Mouse (Mus musculus): ENCODE results near the gene Hrg. TPM values are rescaled to one million over a fixed set of nuclear protein-coding genes. Genes with fewer than 3 reads are reported as not detected.
"Not testable (repeated sequence)": the region's sequence is repeated elsewhere in the genome, so short reads cannot be mapped to it uniquely, and the experiment has no call there.

The Hrg gene
- total RNA-seq, 2 experiments from 2014 or later, result not detected

GRCm38 (mm10) chr16:22953069-22953468 is 2.2 kb downstream of the Hrg start:
- intact Hi-C loops (cut with DNase I), result no loop called here
- no peak for DNase-seq (ENCODE audit: extremely low spot score in 1 of 2, low spot score in 2 of 2)

GRCm38 (mm10) chr16:22955397-22956084 is 4.7 kb downstream of the Hrg start:
- intact Hi-C loops (cut with DNase I), result no loop called here
- DNase-seq (ENCODE audit: extremely low spot score in 1 of 2, low spot score in 2 of 2), result peak in 1 of 2 experiments; percentile 63

GRCm38 (mm10) chr16:22956085-22956439 is 5.2 kb downstream of the Hrg start:
- intact Hi-C loops (cut with DNase I), result no loop called here
- no peak for DNase-seq (ENCODE audit: extremely low spot score in 1 of 2, low spot score in 2 of 2)

GRCm38 (mm10) chr16:22961073-22961472 is 10.2 kb downstream of the Hrg start:
- DNase-seq (ENCODE audit: extremely low spot score in 1 of 2, low spot score in 2 of 2), result no peak
- intact Hi-C loops (cut with DNase I), result no loop called here

GRCm38 (mm10) chr16:22962256-22962655 is 11.4 kb downstream of the Hrg start:
- DNase-seq (ENCODE audit: extremely low spot score in 1 of 2, low spot score in 2 of 2), result no peak
- intact Hi-C loops (cut with DNase I), result no loop called here

- no peak for DNase-seq (ENCODE audit: extremely low spot score in 1 of 2, low spot score in 2 of 2)
- intact Hi-C loops (cut with DNase I), result no loop called here
Measured at GRCm38 (mm10) chr16:22963293-22963692, 12.4 kb downstream of the Hrg start.

GRCm38 (mm10) chr16:22967383-22968030 is 16.6 kb downstream of the Hrg start:
- DNase-seq (ENCODE audit: extremely low spot score in 1 of 2, low spot score in 2 of 2), result no peak

GRCm38 (mm10) chr16:22996951-22997350 is 46.1 kb downstream of the Hrg start:
- DNase-seq (ENCODE audit: extremely low spot score in 1 of 2, low spot score in 2 of 2); intact Hi-C loops (cut with DNase I): not testable (repeated sequence)

More at GRCm38 (mm10) chr16:22967383-22968030, 16.6 kb downstream of the Hrg start:
- intact Hi-C loops (cut with DNase I), result no loop called here

Other genes starting within 250 kb of the Hrg start
- gene Crygs, start 139.5 kb upstream of the Hrg start, total RNA-seq (2021), result not detected
- 10 to 100 TPM; 10.5 to 14.2 TPM for gene Tbccd1, start 93.4 kb upstream of the Hrg start, total RNA-seq (2021)
- 10 to 100 TPM; 62.4 to 62.8 TPM for gene Dnajb11, start 93.2 kb upstream of the Hrg start, total RNA-seq (2021)
- not detected for gene Ahsg, start 59.8 kb upstream of the Hrg start, total RNA-seq (2021)
- gene Fetub, start 32.7 kb upstream of the Hrg start, total RNA-seq (2021), result under 1 TPM in 1 of 2 experiments, not detected in 1; 0.58 TPM
- gene Kng2, start 78.4 kb downstream of the Hrg start, total RNA-seq (2021), result not detected
- gene Kng1, start 106.8 kb downstream of the Hrg start, total RNA-seq (2021), result not detected
- gene Eif4a2, start 156.4 kb downstream of the Hrg start, total RNA-seq (2021), result 100 to 1,000 TPM; 767 to 770 TPM
- gene Rfc4, start 176.7 kb downstream of the Hrg start, total RNA-seq (2021), result 1 to 10 TPM; 5.9 to 8.4 TPM
- gene Adipoq, start 195.5 kb downstream of the Hrg start, total RNA-seq (2021), result not detected